Mouse (Mus musculus): Measurements from ENCODE around the gene Rmnd5b.

Gene Rmnd5b

DNA sequence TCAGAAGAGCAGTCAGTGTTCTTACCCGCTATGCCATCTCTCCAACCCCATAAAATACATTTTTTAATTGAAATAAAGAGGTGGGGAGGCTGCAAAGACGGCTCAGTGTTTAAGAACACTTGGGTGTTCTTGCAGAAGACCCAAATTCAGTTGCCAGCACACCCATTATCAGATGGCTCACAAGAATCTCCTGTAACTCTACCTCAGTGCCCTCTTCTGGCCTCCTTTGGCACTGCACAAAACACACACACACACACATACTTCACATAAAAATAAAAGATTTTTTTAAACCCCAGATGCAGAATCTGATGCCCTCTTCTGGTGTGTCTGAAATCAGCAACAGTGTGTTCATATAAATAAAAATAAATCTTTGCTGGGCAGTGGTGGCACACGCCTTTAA is 46.9 kb downstream of the Rmnd5b start:
- DNase-seq = no peak

DNA sequence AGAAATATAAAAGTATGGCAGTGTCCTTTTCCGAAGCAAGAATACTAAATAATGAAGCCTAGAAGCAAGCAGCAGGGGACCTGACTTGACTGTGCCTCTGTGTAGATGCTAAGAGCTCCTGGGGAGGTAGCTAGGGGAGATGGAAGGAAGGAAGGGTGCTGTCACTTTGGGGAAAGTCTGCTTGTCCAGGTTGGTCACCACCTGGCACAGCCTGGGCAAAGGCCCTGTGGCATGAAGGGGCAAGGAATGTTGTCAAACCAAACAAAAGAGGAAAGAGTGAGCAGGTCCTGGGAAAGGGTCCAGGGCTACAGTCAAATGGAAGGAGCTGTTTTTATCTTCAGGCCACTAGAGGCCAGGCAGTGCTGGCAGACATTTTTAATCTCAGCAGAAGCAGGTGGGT is 48.6 kb downstream of the Rmnd5b start:
- no peak for DNase-seq

DNA sequence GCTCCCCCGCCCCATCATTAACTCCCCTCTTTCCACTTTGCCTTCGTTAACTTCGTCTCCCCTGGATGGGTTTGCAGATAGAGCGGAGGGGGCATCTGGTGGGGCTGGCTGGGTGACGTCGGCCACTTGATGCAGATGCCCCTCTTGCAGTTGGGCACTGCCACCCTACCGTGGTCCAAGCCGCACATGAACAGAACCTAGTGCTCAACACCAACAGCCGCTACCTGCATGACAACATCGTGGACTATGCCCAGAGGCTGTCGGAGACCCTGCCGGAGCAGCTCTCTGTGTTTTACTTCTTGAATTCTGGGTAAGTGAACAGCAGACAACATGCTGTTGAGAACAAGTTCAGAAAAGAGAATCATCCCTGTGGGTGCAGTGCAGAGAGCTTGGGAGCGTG is 49.3 kb downstream of the Rmnd5b start:
- no peak for DNase-seq

DNA sequence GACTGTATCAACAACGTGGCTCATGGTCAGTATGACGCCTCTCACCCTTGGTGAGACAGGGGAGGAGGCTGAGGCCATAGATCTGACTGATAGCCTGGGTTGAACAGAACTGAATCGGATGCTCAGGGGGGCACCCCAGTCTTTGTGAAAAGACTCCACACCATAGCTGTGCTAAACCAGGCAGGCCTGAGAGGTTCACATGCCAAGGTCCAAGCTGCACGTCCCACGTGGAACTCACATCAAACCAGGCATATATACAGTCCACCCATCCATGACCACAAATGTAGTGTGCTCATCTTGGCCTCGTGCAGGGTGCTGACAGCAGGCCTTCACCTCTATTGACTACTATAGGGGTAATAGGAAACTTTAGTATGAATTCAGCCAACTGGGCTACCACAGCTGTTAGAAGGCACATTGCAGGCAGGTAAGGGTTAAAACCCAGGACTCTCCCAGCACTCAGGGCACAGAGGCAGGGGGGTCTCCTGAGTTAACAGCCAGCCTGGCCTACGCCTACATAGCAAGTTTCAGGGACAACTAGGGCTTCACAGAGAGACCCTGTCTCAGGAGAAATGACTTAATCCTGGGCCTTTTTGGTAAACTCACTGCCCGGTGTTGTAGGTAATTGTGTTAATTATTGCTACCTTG is 50.0 kb downstream of the Rmnd5b start:
- DNase-seq = no peak

DNA sequence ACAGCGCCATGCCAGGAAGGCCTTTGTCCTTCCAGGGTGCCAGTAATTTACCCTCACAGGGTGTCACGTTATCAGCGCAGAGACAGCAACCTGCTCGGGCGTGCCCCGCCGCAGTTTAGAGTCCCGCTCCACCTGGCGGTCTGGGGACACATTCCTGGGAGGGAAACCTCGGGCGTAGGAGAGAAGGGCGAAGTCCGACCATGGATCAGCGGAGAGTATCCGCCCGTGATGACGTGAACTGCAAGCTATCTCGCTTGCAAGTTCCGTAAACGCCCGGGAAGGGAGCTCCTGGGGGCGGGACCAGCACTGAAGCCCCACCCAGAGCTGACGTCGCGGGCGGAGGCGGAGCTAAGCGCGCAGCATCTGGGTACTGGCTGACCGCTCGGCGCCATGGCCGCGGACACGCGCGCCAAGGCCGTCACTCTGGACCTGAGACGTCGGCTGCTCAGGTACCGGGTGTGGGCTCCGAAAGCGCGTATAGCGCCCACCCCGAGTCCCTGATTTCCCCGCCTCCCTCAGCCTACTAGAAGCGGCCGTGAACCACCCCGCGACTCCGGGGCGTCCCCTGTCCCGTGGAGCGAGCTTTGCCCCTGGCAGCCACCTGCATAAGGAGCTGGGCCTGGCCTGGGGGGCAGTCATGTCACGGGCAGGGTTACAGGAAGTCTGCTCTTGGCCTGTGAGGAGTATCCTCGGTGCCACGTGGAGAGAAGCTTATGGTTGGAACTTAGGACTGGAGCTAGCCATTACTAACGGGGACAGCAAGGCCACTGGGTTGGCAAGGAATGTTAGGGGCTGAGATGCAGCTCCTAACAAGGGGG is 51.1 kb downstream of the Rmnd5b start, which contains the start of gene Phykpl:
Gene Phykpl (plus strand): TSS at position 327 of the 818 bp plus-strand sequence.
- DNase-seq = peak; percentile 96

DNA sequence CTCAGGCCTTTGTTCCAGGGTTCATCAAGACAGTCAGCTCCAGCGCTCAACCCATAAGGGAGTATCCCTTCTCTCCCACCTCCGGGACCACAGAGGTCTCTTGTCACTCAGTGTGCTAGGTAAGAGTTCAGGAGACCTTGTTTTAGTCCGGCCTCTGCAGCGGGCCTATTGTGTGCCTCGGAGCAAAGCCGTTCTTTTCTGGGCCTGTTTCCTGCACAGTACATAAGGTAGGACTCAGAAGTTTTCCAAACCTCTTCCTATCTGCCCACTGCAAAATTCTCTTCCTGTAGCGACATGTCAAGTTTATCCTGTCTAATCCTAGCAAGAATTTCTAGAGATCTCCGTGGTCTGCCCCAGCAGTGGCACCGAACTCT is 51.7 kb downstream of the Rmnd5b start:
- no peak for DNase-seq

DNA sequence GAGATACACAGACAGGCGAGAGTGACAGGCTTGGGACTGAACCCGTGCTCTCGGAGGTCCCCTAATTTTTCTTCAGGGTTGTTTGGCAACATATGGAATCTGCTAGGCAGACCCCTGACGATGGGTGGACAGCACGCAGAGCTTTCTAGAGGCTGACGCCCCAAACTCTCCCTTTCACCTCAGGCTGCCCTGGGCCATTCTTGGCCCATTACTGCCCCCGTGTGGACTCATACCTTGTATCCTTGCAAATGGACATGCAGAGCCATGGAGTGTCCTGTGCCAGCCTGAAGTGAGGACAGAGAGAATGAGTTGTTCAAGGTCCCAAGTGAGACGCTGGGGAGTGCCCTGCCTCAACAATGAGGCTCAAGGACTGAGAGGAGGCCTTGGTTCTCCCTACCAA is 53.0 kb downstream of the Rmnd5b start:
- peak; percentile 44 for DNase-seq

DNA sequence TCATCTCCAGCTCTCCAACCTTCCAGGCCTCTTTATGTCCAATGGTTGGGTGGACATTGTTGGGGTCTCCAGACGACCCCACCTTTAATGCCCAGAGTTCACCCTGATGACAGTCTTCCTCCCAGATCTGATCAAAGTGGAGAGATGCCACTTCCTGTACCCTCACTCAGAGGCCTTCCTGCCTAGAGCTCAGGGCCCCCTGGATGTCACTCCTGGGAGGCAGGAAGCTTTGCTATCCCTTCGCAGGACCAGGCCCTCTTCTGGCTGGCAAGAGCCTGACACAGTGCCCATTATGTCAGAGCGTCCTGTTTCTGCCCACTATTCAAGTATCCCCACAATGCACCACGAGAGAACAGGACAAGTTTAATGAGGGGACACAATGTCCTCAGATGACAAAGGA is 56.7 kb downstream of the Rmnd5b start:
- DNase-seq = no peak

DNA sequence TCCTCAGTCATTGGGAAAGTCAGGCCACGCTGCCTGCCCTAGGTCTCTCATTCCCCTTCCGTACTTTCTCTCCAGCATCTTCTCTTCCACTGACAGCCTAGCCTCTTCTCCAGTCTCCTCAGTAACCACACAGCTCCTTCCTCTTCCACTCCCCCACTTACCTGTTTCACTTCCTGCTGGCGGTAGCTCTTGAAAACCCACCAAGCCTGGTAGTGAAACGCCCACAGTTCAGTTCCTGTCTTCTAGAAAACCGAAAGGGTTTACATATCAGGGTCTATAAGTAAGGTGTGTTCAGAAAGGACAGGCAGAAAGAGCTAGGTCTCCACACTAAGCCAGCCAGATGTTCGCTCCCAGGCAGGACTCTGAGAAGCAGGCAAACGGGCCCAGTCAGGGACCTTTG is 58.1 kb downstream of the Rmnd5b start:
- DNase-seq = no peak

DNA sequence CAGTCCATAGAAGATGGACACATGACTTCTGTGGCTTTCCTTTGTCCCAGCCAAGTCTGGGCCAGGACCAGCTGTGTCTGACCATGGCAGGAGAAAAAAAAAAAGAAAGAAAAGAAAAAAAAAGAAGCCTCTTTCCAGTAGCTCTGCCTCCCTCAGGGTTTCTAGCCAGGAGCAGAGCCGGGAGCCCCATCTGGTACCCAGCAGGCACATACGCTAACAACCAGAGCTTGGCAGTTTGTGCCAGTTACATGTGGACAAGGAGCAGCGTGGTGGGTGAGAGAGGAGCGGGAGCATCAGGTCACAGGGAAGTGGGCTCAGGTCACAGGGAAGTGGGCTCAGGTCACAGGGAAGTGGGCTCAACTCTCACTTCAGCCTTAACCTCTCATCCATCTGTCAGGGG is 59.2 kb downstream of the Rmnd5b start:
- no peak for DNase-seq
